Mouse (Mus musculus): ENCODE results near the gene Dlst. TPM values are rescaled to one million over a fixed set of nuclear protein-coding genes. Genes with fewer than 3 reads are reported as not detected.

The Dlst gene
- 167 TPM for polyA plus RNA-seq (2012; fragmentation: generic; extraction: Trizol)
- long read RNA-seq, experiment 1, transcript Dlst-201 (15 exons, 2,764 nt), result major isoform, 51 of 90 reads
- long read RNA-seq, experiment 1, partial matches to known transcripts, result 5 of 90 reads
- long read RNA-seq, experiment 1, other reads (novel, unspliced or antisense), result 34 of 90 reads
- long read RNA-seq, experiment 2, transcript Dlst-201 (15 exons, 2,764 nt), result major isoform, 1,089 of 1,320 reads
- long read RNA-seq, experiment 2, partial matches to known transcripts, result 70 of 1,320 reads
- long read RNA-seq, experiment 2, other reads (novel, unspliced or antisense), result 157 of 1,320 reads

DNA sequence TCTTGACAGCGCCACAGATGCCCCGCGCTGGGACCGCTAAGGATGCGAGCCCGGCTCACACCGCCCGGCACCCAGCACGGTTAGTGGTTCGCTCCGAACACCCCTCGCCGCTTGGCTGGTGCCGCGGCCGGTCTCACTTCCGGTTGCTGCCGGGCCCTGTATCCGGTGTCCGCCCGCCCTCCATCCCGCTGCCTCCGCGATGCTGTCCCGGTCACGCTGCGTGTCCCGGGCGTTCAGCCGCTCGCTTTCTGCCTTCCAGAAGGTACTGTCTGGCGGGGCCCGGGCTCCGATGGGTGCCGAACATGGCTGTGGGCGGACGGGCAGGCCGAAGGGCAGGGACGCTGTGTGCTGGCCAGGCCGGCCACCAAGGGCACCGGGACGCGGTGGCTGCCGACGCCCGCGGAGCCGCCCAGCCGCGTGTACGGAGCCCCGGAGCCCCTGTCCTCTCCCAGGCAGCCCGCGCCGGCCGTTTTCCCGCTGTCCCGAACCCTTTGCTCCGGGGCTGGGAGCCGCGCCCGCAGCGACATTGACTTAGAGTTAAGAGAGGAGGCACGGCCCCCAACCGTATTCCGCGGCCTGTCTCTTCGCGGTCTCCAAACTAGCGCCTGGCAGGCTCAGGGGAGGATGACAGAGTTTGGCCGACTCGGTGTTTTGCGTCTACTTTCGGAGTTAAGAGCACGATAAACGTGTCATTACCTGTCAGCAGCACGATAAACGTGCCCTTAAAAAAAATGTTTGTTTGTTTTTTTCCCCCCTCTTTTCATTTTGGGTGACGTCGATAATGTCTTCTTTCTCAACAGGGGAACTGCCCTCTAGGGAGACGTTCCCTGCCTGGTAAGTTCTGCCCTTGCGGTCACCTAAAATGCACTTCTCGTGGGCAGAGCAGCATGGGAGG lies at the start of gene Dlst, which contains the start of gene Prox2:
TSS of gene Dlst (plus strand) at position 136 of the 895 bp plus-strand sequence.
TSS of gene Prox2 (minus strand) at position 62 of the 895 bp plus-strand sequence.
- Histone ChIP-seq H3K79me2 (ENCODE audit: control insufficient read depth, insufficient read depth) (peaks cover 57% of the 10 kb centered on the region), H3ac (ENCODE audit: control insufficient read depth, insufficient read length, low read depth) (peak within 1 kb of the TSS; percentile 93), H3K4me3 (ENCODE audit: insufficient read depth, poor library complexity, severe bottlenecking) (peak within 1 kb of the TSS; percentile 93), H3K27me3 (ENCODE audit: control insufficient read depth, insufficient read depth, insufficient read length) (no peaks in the 10 kb centered on the region), H3K79me3 (ENCODE audit: low read depth) (peaks cover 47% of the 10 kb centered on the region), H3K36me3 (ENCODE audit: control insufficient read depth, insufficient read depth) (peaks cover 34% of the 10 kb centered on the region)
- TF ChIP-seq CEBPB (IDR thresholded peaks at IDR 0.05; ENCODE audit: low read depth), result no peak
- no peak for TF ChIP-seq USF1 (IDR thresholded peaks at IDR 0.05; ENCODE audit: low read depth)
- TF ChIP-seq MAX (IDR thresholded peaks at IDR 0.05), result peak; percentile 67

DNA sequence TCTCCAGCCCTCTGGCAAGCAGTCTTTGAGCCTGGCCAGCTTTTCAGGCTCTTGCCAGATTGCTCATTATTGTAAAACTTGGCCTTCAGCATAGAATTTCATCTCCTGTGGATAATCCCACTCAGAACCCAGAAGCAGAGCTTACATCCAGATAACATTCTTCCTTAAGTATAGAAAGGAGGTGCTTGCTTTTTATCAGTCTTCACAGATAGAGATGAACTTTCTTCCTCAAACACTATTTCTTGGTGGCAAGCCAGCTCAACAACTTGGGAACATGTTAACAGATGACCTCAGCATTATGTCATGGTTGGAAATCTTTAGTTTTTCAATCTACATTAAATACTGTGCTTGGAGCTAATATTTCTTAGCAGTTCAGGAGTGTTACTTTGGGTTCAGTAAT lies 39.6 kb upstream of the Dlst start:
- Histone ChIP-seq H3K79me3 (ENCODE audit: low read depth) (no peaks in the 10 kb centered on the region), H3K4me3 (ENCODE audit: insufficient read depth, poor library complexity, severe bottlenecking) (no peak overlapping the region), H3ac (ENCODE audit: control insufficient read depth, insufficient read length, low read depth) (no peak overlapping the region), H3K36me3 (ENCODE audit: control insufficient read depth, insufficient read depth) (peaks cover 81% of the 10 kb centered on the region), H3K79me2 (ENCODE audit: control insufficient read depth, insufficient read depth) (no peaks in the 10 kb centered on the region), H3K27me3 (ENCODE audit: control insufficient read depth, insufficient read depth, insufficient read length) (no peaks in the 10 kb centered on the region)
- no peak for TF ChIP-seq MYOD1 (IDR thresholded peaks at IDR 0.05; ENCODE audit: control insufficient read depth, insufficient read length, low read depth)
- TF ChIP-seq MAX (IDR thresholded peaks at IDR 0.05), result no peak
- no peak for TF ChIP-seq USF1 (IDR thresholded peaks at IDR 0.05; ENCODE audit: low read depth)
- TF ChIP-seq MYOG (IDR thresholded peaks at IDR 0.05; ENCODE audit: control insufficient read depth, extremely low read depth, insufficient read length), result no peak
- no peak for TF ChIP-seq CTCF (IDR thresholded peaks at IDR 0.05; ENCODE audit: control insufficient read depth, insufficient read depth, insufficient read length)
- no peak for TF ChIP-seq FOSL1 (IDR thresholded peaks at IDR 0.05; ENCODE audit: insufficient read depth, low read length, poor library complexity, severe bottlenecking)
- TF ChIP-seq CEBPB (IDR thresholded peaks at IDR 0.05; ENCODE audit: low read depth), result no peak

DNA sequence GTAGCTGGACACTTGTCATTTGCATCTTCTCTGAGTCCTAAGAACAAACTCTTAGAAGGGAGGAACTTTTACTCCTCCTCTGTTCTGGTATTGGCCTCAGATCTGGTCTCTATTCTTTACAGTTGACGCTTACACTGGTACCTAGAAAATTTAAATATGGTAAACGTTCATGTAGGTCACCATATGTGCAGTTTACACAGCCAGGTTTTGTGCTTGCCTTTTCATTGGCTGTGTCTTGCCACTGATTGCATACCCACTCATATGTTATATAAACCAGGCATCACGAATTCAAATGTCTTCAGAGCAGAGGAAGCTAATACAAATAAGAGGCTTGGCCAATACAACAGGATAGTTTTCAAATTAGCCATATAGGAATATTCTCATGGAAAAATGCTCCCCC lies 33.5 kb upstream of the Dlst start:
- no peak overlapping the region for H3K4me3 ChIP-seq (ENCODE audit: insufficient read depth, poor library complexity, severe bottlenecking)
- TF ChIP-seq MAX (IDR thresholded peaks at IDR 0.05) (no peak), CEBPB (IDR thresholded peaks at IDR 0.05; ENCODE audit: low read depth) (no peak), FOSL1 (IDR thresholded peaks at IDR 0.05; ENCODE audit: insufficient read depth, low read length, poor library complexity, severe bottlenecking) (no peak), MYOG (IDR thresholded peaks at IDR 0.05; ENCODE audit: control insufficient read depth, extremely low read depth, insufficient read length) (no peak), CTCF (IDR thresholded peaks at IDR 0.05; ENCODE audit: control insufficient read depth, insufficient read depth, insufficient read length) (no peak), MYOD1 (IDR thresholded peaks at IDR 0.05; ENCODE audit: control insufficient read depth, insufficient read length, low read depth) (no peak), USF1 (IDR thresholded peaks at IDR 0.05; ENCODE audit: low read depth) (no peak)
- H3K27me3 ChIP-seq (ENCODE audit: control insufficient read depth, insufficient read depth, insufficient read length), result no peaks in the 10 kb centered on the region
- no peaks in the 10 kb centered on the region for H3K79me2 ChIP-seq (ENCODE audit: control insufficient read depth, insufficient read depth)
- no peaks in the 10 kb centered on the region for H3K79me3 ChIP-seq (ENCODE audit: low read depth)
- peaks cover 45% of the 10 kb centered on the region for H3K36me3 ChIP-seq (ENCODE audit: control insufficient read depth, insufficient read depth)
- no peak overlapping the region for H3ac ChIP-seq (ENCODE audit: control insufficient read depth, insufficient read length, low read depth)

DNA sequence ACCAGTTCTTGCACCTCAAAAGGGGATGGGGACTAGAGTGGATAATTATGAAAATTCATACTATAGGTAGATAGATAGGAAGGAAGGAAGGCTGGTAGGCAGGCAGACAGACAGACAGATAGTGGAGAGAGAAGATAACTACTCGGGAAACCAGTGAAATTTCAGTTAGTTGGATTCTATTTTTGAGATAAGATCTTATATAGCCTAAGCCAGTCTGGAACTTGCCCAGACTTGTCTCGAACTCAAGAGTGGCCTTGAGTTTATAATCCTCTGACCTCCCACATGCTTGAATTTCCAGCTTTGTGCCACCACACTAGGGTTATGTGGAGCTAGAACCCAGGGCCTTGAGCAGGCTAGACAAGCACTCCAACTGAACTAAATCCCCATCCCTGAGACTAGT lies 26.4 kb upstream of the Dlst start:
- H3K79me3 ChIP-seq (ENCODE audit: low read depth), result no peaks in the 10 kb centered on the region
- H3ac ChIP-seq (ENCODE audit: control insufficient read depth, insufficient read length, low read depth), result no peak overlapping the region
- TF ChIP-seq USF1 (IDR thresholded peaks at IDR 0.05; ENCODE audit: low read depth), result no peak
- TF ChIP-seq CEBPB (IDR thresholded peaks at IDR 0.05; ENCODE audit: low read depth), result no peak
- no peak for TF ChIP-seq MYOD1 (IDR thresholded peaks at IDR 0.05; ENCODE audit: control insufficient read depth, insufficient read length, low read depth)
- TF ChIP-seq MYOG (IDR thresholded peaks at IDR 0.05; ENCODE audit: control insufficient read depth, extremely low read depth, insufficient read length), result no peak
- TF ChIP-seq MAX (IDR thresholded peaks at IDR 0.05), result no peak
- TF ChIP-seq CTCF (IDR thresholded peaks at IDR 0.05; ENCODE audit: control insufficient read depth, insufficient read depth, insufficient read length), result no peak
- no peak for TF ChIP-seq FOSL1 (IDR thresholded peaks at IDR 0.05; ENCODE audit: insufficient read depth, low read length, poor library complexity, severe bottlenecking)
- no peak overlapping the region for H3K4me3 ChIP-seq (ENCODE audit: insufficient read depth, poor library complexity, severe bottlenecking)
- H3K27me3 ChIP-seq (ENCODE audit: control insufficient read depth, insufficient read depth, insufficient read length), result no peaks in the 10 kb centered on the region
- no peaks in the 10 kb centered on the region for H3K79me2 ChIP-seq (ENCODE audit: control insufficient read depth, insufficient read depth)
- H3K36me3 ChIP-seq (ENCODE audit: control insufficient read depth, insufficient read depth), result peaks cover 18% of the 10 kb centered on the region

DNA sequence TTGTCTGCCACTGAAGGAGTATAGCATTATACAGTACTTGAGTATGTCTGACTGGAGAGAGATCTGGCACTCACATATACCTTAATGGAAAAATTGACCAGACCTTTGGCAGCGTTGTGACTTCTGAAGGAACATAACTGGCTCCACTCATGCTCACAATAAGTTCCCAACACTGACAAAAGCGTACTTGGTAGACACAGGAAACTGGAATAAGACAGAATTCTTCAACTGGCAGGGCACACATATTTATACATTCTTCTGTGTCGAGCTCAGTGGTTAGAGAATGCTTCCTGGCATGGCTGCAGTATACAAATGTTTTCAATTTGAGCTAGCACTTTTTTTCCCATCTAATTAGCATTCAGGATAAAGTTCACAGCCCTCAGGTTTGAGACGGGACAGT lies 25.7 kb upstream of the Dlst start:
- Histone ChIP-seq H3ac (ENCODE audit: control insufficient read depth, insufficient read length, low read depth) (no peak overlapping the region), H3K27me3 (ENCODE audit: control insufficient read depth, insufficient read depth, insufficient read length) (no peaks in the 10 kb centered on the region), H3K79me2 (ENCODE audit: control insufficient read depth, insufficient read depth) (no peaks in the 10 kb centered on the region), H3K4me3 (ENCODE audit: insufficient read depth, poor library complexity, severe bottlenecking) (no peak overlapping the region), H3K79me3 (ENCODE audit: low read depth) (no peaks in the 10 kb centered on the region), H3K36me3 (ENCODE audit: control insufficient read depth, insufficient read depth) (peaks cover 19% of the 10 kb centered on the region)
- TF ChIP-seq CTCF (IDR thresholded peaks at IDR 0.05; ENCODE audit: control insufficient read depth, insufficient read depth, insufficient read length) (no peak), MAX (IDR thresholded peaks at IDR 0.05) (no peak), USF1 (IDR thresholded peaks at IDR 0.05; ENCODE audit: low read depth) (no peak), MYOD1 (IDR thresholded peaks at IDR 0.05; ENCODE audit: control insufficient read depth, insufficient read length, low read depth) (no peak), CEBPB (IDR thresholded peaks at IDR 0.05; ENCODE audit: low read depth) (no peak), MYOG (IDR thresholded peaks at IDR 0.05; ENCODE audit: control insufficient read depth, extremely low read depth, insufficient read length) (no peak), FOSL1 (IDR thresholded peaks at IDR 0.05; ENCODE audit: insufficient read depth, low read length, poor library complexity, severe bottlenecking) (no peak)

Measured in C2C12 (cell line).